Mouse (Mus musculus) retina, adult 2 months (tissue): Measurements from ENCODE around the gene Bcl2l14.

Source experiments
- DNase-seq: peaks from one replicate; pipeline ENCODE4 v3.0.0-alpha.2; 2012; ENCODE audit warnings: low read depth, low spot score

Bcl2l14 gene

GRCm38 (mm10) chr6:134402914-134403683 is 7.0 kb downstream of the Bcl2l14 start:
- DNase-seq = peak; percentile 18

DNA sequence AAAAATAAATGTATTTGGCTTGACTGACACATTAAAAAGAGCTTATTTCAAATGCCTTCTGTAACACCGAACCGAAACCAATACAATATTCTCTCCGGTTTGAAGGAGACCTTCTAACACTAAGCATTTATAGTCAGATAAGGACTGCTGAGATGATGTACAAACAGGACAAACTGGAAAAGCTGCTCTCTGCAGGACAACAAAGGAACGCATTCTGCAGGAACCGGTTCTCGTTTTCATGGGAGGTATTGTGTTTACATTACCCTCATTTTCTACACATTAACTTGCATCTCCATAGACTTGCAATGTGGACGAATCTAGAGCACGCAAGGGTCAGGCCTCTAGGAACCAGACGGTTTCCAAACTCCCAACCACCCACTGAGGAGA is 7.6 kb downstream of the Bcl2l14 start:
- no peak for DNase-seq

DNA sequence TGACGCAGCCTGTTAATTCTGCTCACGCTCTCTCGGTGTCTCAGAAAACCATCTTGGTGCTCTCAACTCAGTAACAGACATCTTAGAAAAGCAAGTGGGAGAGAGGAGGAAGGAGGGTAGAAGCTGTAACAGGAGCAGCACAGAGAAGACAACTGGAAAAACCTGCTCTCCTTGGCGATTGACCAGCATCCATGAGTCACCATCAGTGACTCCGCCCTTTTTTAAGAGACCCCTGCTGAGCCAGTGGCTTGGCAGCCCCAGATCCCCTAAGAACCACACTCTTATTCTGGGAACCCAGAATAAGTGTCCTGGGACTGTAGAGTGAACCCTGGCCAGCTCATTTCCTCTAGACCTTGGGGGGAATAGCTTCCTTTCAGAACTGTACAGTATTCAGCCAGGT is 11.1 kb downstream of the Bcl2l14 start:
- no peak for DNase-seq

DNA sequence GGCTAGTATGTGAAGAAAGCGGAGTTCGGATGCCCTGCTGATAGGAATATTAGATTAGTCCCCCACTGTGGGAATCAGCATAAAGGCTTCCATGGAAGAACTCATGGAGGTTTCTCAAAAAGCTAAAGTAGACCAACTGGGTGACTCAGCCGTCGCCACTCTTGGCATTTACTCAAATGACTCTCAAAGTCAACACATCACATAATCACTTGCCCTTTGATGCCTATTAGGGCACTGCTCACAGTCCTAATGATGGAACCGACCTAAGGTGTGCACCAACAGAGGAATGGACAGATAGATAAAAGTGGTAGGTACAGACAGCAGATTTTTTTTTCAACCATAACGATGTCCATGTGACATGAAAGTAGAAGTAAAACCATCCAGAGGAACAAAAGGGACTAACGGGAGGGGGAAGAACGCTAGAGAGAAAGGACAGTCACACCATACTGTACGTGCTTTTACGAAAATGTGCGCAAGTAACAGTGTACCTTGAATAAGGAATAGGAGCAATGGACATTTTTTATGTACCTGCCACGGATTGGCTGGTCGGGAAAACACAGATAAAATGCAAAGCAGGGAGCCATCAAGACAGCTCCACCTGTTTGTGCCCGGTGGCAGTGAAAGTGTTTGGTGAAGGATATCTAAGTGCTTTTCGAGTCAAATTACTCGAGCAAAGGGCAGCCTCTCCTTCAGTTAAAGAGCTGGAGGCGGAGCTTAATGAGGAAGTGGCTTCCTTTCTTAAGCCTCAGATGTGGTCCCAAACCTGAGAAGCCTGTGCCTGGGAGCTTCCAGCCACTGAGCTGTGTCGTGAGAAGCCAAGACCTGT is 17.8 kb downstream of the Bcl2l14 start:
- no peak for DNase-seq

DNA sequence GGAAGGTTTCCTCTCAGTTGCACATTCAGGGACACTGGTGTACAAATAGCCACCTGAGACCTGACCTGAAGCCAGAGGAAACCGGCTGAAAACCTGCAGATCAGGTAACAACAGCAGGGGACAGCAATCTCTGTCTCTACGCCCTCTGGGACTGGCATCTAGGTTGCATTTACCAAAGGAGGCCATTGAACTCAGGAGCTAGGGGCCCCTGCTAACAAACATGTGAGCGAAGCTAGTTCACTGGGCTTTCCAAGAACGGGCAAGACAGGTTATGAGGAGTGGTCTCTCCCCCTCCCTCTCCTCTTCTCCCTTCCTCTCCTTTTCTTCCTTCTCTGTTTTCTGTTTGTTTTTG is 18.4 kb downstream of the Bcl2l14 start:
- DNase-seq = no peak

GRCm38 (mm10) chr6:134416556-134417105 is 20.5 kb downstream of the Bcl2l14 start:
- DNase-seq = no peak

DNA sequence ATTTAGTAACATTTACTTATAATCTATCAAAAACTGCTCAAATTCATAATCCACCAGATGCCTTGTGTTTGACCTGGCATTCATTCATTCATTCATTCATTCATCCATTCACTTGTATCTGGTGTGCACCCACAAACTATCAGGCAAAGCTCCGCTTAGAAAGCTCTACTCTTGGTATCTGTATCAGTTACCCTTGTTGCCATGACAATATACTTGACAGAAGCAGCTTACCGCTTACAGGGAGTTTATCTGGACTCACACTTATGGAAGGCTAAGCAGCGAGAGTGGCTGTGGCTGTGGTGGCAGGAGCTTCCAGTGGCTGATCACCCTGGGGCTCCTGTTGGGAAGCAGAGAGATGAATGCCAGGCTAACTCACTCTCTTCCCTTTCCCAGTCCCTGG is 21.8 kb downstream of the Bcl2l14 start:
- no peak for DNase-seq

DNA sequence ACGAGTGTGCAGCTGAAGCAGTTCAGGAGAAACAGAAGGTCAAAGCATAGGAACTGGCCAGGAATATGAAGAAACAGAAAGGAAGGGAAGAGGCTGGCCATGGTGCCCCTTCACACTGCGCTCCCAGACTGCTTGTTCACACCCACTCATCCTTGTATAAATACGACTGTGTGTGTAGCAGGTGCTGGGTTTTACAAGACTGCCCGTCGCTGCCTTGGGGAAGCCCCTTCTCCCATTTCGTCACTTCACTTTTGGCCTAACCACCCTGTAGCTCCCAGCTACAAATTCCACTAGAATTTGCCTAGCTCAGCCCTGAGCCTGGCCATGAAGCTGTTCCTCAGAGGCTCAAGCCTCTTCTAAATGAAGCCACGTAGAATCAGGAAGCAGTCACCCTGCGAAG is 24.3 kb downstream of the Bcl2l14 start:
- no peak for DNase-seq

DNA sequence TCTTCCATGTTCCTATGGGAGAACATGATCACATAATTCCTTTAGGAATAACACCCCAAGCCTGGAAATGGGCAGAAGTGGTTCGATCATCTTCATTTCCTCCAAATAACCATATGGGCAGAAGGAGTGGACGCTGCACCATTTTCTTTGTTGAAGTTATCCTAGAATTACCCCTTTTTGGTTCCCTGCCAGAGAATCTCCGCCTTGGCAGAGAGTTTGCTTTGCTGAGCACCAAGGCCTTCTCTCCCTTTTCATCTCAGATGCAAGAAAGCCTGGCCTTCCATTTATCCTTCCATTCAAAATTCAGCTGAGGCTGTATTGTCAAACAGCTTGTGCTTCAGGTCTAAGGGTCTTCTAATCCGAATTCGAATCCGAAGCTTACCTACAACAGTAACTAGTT is 25.8 kb downstream of the Bcl2l14 start:
- DNase-seq = no peak

GRCm38 (mm10) chr6:134425216-134425717 is 29.1 kb downstream of the Bcl2l14 start:
- DNase-seq = peak; percentile 48

DNA sequence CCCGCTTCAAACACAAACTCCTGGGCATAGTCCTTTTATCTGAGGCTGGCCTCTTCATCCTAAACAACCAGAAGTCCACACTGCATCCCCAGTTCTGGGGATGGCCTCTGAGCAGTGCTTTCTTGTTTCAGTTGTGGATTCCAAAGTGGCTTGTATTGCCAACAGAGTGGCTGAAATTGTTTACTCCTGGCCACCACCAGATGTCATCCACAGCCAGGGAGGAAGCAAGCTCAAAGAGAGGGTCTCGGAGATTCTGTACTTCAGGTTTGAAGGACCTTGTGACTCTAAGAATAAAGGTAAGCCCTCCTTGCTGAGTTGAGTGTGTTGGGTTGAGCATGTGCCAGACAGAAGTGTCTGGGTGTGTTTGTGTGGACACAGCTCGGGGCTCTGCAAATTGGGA is 31.0 kb downstream of the Bcl2l14 start:
- no peak for DNase-seq

DNA sequence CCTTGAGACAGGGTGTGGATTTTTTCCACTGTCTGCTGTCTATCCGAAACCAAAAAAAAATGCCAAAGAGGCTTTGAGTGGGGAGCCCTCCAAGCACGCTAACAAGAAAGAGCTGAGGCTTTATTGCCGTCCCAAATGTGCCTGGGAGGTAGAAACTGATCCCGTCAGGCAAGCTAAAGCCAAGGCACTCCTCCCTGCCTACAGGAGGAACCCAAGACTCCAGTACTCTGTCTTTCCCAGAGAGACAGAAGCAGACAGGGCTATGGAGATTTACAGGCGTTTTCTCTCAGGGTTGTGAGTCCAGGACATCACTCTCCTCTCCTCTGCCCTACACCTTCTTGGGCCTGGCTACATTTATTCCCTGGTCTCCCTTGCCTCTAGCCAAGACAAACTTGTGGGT is 32.3 kb downstream of the Bcl2l14 start:
- DNase-seq = no peak

- DNase-seq = no peak
Observed at GRCm38 (mm10) chr6:134430161-134430799, 34.2 kb downstream of the Bcl2l14 start.

DNA sequence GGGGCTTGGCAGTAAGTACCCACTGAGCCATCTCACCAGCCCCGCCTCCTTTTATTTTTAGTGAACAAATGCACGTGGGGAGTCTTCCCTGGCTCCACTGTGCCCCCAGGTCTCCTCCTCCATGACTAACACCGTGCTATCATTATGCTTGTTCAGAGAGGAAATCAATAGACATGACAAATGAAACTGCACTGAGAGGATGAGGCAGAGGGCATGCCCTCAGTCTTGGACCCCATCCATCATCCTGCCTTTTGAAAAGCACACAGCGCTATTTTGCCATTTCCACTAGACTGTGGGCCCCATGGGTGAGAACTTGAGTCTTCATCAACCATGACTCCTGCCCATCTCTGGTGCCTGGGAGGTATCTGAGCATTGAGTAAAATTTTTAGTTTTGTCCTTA is 35.5 kb downstream of the Bcl2l14 start:
- DNase-seq = no peak

DNA sequence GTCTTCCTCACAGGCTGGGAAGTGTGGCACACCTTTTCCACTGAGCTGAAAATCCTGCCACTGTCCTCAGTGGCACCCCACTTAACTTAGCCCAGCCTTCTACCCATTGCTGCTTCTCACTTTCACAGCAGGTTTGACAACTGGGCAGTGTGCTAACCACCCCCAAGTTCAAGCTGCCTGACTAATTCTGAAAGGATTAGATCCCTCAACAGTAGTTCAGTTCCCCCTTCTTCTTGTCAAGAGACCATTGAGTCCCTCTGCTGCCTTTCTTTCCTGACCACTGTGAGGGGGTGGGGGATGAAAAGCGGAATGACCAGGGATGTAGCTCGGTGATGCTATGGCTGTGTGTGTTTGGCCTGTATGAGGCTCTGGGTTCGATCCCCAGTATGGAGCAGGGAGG is 37.2 kb downstream of the Bcl2l14 start:
- DNase-seq = no peak

DNA sequence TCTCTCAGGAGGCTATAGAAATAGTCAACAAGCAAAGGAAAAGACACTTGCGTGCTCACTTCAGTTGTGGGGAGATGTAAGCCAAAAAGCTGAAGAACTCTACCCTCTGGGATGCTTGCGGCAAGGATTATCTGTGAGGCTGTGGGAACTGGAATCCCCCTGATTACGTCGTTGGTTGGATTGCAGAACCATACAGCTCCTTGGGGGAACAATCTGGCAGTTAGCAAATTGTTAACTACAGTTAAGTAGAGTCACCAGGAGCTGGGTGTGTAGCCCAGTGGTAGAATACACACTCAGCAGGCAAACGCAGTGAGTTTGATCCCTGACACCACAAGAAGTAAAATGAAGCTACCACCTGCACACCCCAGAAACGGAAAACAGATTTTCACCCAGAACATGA is 37.9 kb downstream of the Bcl2l14 start:
- no peak for DNase-seq

DNA sequence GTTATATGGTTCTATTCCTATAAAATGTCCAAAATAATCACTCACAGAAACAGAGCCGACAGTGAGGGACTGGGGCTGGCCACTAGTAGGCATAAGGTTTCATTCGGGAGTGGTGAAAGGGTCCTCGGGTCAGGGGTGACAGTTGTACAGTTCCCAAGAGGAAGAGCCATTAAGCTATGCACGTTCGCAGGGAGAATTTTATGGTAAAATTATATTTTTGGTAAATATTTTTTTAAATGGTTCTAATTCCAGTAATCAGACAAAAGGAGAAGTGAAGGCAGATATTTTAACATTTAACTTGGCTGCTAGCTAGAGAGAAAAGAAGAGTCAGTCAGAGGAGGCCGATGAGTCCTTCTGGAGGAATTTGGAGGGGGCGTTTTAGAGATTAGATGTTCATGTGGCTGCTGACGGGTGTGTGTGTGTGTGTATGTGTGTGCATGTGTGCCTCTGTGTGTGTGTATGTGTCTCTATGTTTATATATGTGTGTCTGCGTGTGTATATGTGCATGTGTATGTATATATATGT is 38.8 kb downstream of the Bcl2l14 start:
- no peak for DNase-seq

GRCm38 (mm10) chr6:134436955-134437354 is 40.8 kb downstream of the Bcl2l14 start:
- no peak for DNase-seq

DNA sequence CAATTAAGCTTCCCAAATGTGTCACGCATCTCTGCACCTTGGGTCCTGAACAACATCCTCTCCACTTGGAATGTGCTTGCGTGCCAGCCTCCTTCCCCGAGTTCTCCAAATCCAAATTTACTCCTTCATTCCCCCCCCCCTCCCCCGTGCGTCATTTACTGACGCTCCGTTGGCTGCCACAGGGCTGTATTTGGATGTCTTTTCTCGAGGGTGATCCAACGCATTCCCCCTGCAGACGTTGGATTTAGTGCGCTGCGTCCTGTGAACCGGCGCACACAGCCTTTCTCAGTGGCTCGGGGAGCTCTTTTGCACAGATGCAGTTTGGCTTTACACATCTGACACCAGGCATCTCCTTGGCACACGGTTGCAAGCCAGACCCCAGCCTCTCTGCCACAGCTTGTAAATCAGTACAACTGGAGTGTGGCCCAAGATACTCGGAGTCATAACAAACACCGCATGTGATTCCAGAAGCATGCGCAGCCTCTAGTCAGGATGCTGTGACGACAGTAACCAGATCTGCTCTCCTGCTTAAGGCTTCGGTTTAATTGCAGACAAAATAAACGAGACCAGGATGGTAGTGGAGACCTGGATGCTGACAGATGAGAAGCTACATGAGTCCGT is 43.4 kb downstream of the Bcl2l14 start:
- DNase-seq = peak; percentile 15

DNA sequence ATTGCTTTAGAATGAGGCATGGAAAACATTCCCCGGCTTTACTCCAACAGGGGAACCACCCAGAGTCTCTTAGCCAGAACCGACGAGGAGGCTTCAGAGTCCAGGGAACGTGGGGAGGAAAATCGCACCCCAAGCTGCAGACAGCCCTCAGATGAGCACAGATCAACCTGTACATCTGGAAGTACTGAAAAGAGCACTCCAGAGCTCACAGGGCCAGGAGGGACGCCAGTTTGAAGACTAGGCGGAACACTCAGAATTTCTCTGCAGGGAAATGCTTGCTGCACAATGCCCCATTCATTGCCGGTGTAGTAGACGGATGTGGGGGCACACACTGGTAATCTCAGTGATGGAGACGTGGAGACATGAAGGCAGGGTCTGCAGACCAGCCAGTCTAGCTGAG is 43.9 kb downstream of the Bcl2l14 start:
- DNase-seq = no peak

DNA sequence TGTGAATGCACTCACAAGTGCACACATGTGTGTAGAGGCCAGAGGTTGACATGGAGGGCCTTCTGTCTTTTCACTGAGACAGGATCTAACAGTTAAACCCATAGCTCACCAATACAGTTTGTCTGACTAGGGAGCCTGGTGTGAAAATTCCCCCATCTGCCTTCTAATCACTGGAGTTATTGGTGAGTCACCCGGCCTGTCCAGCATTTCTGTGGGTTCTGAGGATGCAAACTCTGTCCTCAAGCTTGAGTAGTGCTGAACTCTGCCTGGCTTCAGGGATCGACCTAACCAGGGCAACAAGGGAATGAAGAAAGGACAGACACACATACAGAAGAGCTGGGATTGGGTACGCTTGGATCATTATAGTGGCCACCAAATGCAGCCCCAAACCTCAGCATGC is 45.6 kb downstream of the Bcl2l14 start:
- DNase-seq = no peak

GRCm38 (mm10) chr6:134442219-134442618 is 46.1 kb downstream of the Bcl2l14 start:
- no peak for DNase-seq
